Mouse (Mus musculus) heart, adult 9 months (tissue): ENCODE results near the gene Rbm4b.
"Not testable (repeated sequence)": the region's sequence is repeated elsewhere in the genome, so short reads cannot be mapped to it uniquely, and the experiment has no call there.

Experiments used
- DNase-seq, 2 experiments: peaks; one replicate each; pipeline ENCODE4 v3.0.0; 2022; ENCODE audit warnings: low spot score in 2 of 2

The Rbm4b gene

GRCm38 (mm10) chr19:4810309-4810708 lies 54.0 kb downstream of the Rbm4b start:
- no peak for DNase-seq

GRCm38 (mm10) chr19:4810746-4811062 lies 54.4 kb downstream of the Rbm4b start:
- DNase-seq = no peak

- DNase-seq = peak; percentile 99
Measured at GRCm38 (mm10) chr19:4811063-4811908, 55.0 kb downstream of the Rbm4b start, which contains the start of the genes Gm21992 and Rbm14. Gene Gm21992, minus strand, starts transcription at chr19:4811612. Gene Rbm14, minus strand, starts transcription at chr19:4811634.

GRCm38 (mm10) chr19:4811909-4812242 lies 55.6 kb downstream of the Rbm4b start:
- no peak for DNase-seq

GRCm38 (mm10) chr19:4812334-4812949 lies 56.1 kb downstream of the Rbm4b start:
- not testable (repeated sequence) for DNase-seq

- no peak for DNase-seq
Measured at GRCm38 (mm10) chr19:4813015-4813414, 56.7 kb downstream of the Rbm4b start.
